26 mouse cellular contexts compared by ENCODE assay signal in the genomic region with DNA sequence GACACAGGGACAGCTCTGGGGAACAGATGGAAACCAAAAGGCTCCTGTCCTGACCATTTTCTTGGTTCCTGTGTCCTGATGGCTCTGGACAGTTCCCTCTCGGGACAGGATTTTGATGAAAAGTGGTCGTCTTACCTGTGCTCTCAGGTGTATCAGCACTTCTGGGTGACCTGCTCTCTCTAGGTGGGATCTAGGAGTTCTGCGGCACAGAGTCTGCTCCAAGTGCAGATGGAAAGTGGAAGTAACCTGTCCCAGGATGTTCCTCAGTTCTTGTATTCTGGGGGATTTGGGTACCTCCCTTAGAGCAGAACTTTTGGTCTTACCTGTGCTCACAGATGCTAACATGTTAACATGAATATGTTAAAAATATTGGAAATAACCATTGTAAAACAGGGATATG.
"Had no signal": no experiment of that assay in that cellular context is flagged by ENCODE, and none has a peak within 500 bp of the region (broad histone marks: within the 10 kb centered on the region; RNA-seq: fewer than 3 reads in every experiment).

No protein-coding gene starts in this region.

- H3K4me3 ChIP-seq: embryonic facial prominence, embryonic 10.5 days; embryonic facial prominence, embryonic 12.5 days; embryonic facial prominence, embryonic 13.5 days; embryonic facial prominence, embryonic 15.5 days; erythroblast, embryonic 14.5 days; forebrain, embryonic 10.5 days; forebrain, embryonic 12.5 days; forebrain, embryonic 13.5 days; forebrain, embryonic 15.5 days; gastrocnemius, adult 2 months; heart, adult 2 months; heart, embryonic 10.5 days had no signal

- DNase-seq: cerebellum, adult 9-11 months; cerebellum, postnatal 10 days; cerebellum, postnatal 14 days; cerebellum, postnatal 25 days; cerebellum, postnatal 36 days; embryo, embryonic 11 days; forebrain, postnatal 0 days; gastrocnemius, adult 2 months; gastrocnemius, postnatal 10 days; gastrocnemius, postnatal 14 days; gastrocnemius, postnatal 25 days; gastrocnemius, postnatal 36 days; heart, adult 18-20 months; heart, adult 2 months had no signal

- H3K36me3 ChIP-seq: embryonic facial prominence, embryonic 10.5 days; embryonic facial prominence, embryonic 12.5 days; embryonic facial prominence, embryonic 13.5 days; embryonic facial prominence, embryonic 15.5 days; forebrain, embryonic 10.5 days; forebrain, embryonic 12.5 days; forebrain, embryonic 15.5 days; heart, embryonic 10.5 days had no signal

- H3K27ac ChIP-seq: embryonic facial prominence, embryonic 10.5 days; embryonic facial prominence, embryonic 12.5 days; embryonic facial prominence, embryonic 13.5 days; embryonic facial prominence, embryonic 15.5 days; forebrain, embryonic 10.5 days; forebrain, embryonic 12.5 days; forebrain, embryonic 13.5 days; forebrain, embryonic 15.5 days; gastrocnemius, adult 2 months; heart, adult 2 months; heart, embryonic 10.5 days had no signal

- H3K9me3 ChIP-seq: embryonic facial prominence, embryonic 10.5 days; embryonic facial prominence, embryonic 12.5 days; embryonic facial prominence, embryonic 13.5 days; embryonic facial prominence, embryonic 15.5 days; forebrain, embryonic 10.5 days; forebrain, embryonic 12.5 days; forebrain, embryonic 13.5 days; forebrain, embryonic 15.5 days; heart, embryonic 10.5 days had no signal

- H3K9ac ChIP-seq: embryonic facial prominence, embryonic 12.5 days; embryonic facial prominence, embryonic 13.5 days; embryonic facial prominence, embryonic 15.5 days; forebrain, embryonic 12.5 days; forebrain, embryonic 13.5 days; forebrain, embryonic 15.5 days; forebrain, postnatal 0 days had no signal

- H3K4me2 ChIP-seq: embryonic facial prominence, embryonic 12.5 days; embryonic facial prominence, embryonic 13.5 days; embryonic facial prominence, embryonic 15.5 days; forebrain, embryonic 12.5 days; forebrain, embryonic 13.5 days; forebrain, embryonic 15.5 days had no signal

- H3K4me1 ChIP-seq: embryonic facial prominence, embryonic 10.5 days; embryonic facial prominence, embryonic 12.5 days; embryonic facial prominence, embryonic 13.5 days; embryonic facial prominence, embryonic 15.5 days; forebrain, embryonic 10.5 days; forebrain, embryonic 12.5 days; forebrain, embryonic 13.5 days; forebrain, embryonic 15.5 days had no signal

- H3K27me3 ChIP-seq: embryonic facial prominence, embryonic 12.5 days; embryonic facial prominence, embryonic 13.5 days; embryonic facial prominence, embryonic 15.5 days; forebrain, embryonic 12.5 days; forebrain, embryonic 13.5 days; forebrain, embryonic 15.5 days had no signal

- ATAC-seq: forebrain, embryonic 13.5 days; forebrain, embryonic 14.5 days; forebrain, embryonic 15.5 days; forebrain, embryonic 16.5 days; forebrain, postnatal 0 days had no signal
